ENCODE assay signal across 20 mouse cellular contexts in the genomic region with DNA sequence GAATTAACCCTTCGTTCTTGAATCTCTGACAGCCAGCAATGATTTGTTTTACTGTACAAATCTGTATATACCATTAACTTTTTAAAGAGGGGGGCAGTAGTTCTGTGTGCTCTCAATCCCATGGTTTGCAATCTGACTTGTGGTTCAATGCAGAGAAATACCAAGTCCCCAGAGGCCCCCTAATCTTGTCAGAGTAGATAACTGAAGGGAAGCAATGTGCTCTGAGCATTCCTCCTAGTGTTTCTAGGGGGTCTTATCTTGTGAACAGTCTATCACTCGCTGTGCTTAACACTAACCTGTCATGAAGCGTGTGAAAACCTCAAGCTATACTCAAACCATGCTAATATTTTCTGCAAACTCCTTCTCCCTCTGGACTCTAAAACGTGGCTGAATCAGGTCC. TPM values are rescaled to one million over a fixed set of nuclear protein-coding genes. Genes with fewer than 3 reads are reported as not detected.
DNase-seq lines count a peak whose midpoint lies in the region; ATAC-seq and TF ChIP-seq lines count a peak whose summit lies in the region.
"Had no signal": no experiment of that assay in that cellular context is flagged by ENCODE, and none has a peak within 500 bp of the region (broad histone marks: within the 10 kb centered on the region; RNA-seq: fewer than 3 reads in every experiment).

No protein-coding gene starts in this region.

- TF ChIP-seq RAD21 in MEL (IDR thresholded peaks at IDR 0.05; ENCODE audit: low read depth, low read length), result no peak

- TF ChIP-seq EP300 in heart, adult 2 months (IDR thresholded peaks at IDR 0.05; ENCODE audit: insufficient read depth, low read depth, low read length), result no peak
- no peak for TF ChIP-seq EP300 in MEL (IDR thresholded peaks at IDR 0.05; ENCODE audit: low read depth in 1 of 2, low read length in 2 of 2)

- no peaks in the 10 kb centered on the region for H3K79me2 ChIP-seq in heart, adult 2 months (replicated peaks; ENCODE audit: control insufficient read depth, insufficient read depth, low read length)
- no peaks in the 10 kb centered on the region for H3K79me2 ChIP-seq in MEL (ENCODE audit: control insufficient read depth, insufficient read depth, low read length, poor library complexity)

- no peak for TF ChIP-seq POLR2A in heart, adult 2 months (IDR thresholded peaks at IDR 0.05; ENCODE audit: insufficient read depth, low read depth, low read length)
- no peak for TF ChIP-seq POLR2A in MEL (IDR thresholded peaks at IDR 0.05; ENCODE audit: control insufficient read depth in 1 of 2, insufficient read depth in 1 of 2, low read depth in 1 of 2, low read length in 2 of 2, poor library complexity in 1 of 2)

- peak overlapping the region; percentile 78 for H3K27ac ChIP-seq in heart, embryonic 11.5 days (ENCODE audit: low read depth, low read length)
- H3K27ac ChIP-seq in heart, embryonic 15.5 days, result peak overlapping the region; percentile 46
- no peak overlapping the region for H3K27ac ChIP-seq in heart, adult 2 months
- H3K27ac ChIP-seq in MEL (ENCODE audit: control insufficient read depth, low read depth, low read length), result no peak overlapping the region
- no peak overlapping the region for H3K27ac ChIP-seq in forebrain, embryonic 16.5 days (ENCODE audit: low read length)
- H3K27ac ChIP-seq: embryonic facial prominence, embryonic 13.5 days; forebrain, embryonic 12.5 days; gastrocnemius, adult 2 months; hindbrain, embryonic 15.5 days had no signal

- peaks cover 6% of the 10 kb centered on the region for H3K27me3 ChIP-seq in heart, embryonic 11.5 days (ENCODE audit: control insufficient read depth, insufficient read depth, low read length)
- no peaks in the 10 kb centered on the region for H3K27me3 ChIP-seq in heart, embryonic 15.5 days
- no peaks in the 10 kb centered on the region for H3K27me3 ChIP-seq in heart, adult 2 months (ENCODE audit: control insufficient read depth, insufficient read depth, low read length)
- H3K27me3 ChIP-seq in MEL (ENCODE audit: control insufficient read depth in 1 of 2, insufficient read depth in 2 of 2, low read length in 2 of 2), result peaks cover 0 to 2% of the 10 kb centered on the region in 2 experiments; a peak in 2 of 4 replicates
- no peaks in the 10 kb centered on the region for H3K27me3 ChIP-seq in forebrain, embryonic 16.5 days (replicated peaks; ENCODE audit: control insufficient read depth, insufficient read depth, low read length)
- H3K27me3 ChIP-seq: embryonic facial prominence, embryonic 13.5 days; forebrain, embryonic 12.5 days; hindbrain, embryonic 15.5 days had no signal

- peak overlapping the region; percentile 26 for H3K4me3 ChIP-seq in heart, embryonic 11.5 days (ENCODE audit: low read depth, low read length)
- 0 out of 2 replicates have a peak overlapping the region, but pooled peaks have one; percentile 6 for H3K4me3 ChIP-seq in heart, embryonic 15.5 days
- H3K4me3 ChIP-seq in heart, adult 2 months, result no peak overlapping the region
- H3K4me3 ChIP-seq in MEL (ENCODE audit: control insufficient read depth in 1 of 2, insufficient read depth in 1 of 2, low read depth in 2 of 2, low read length in 2 of 2), result no peak overlapping the region
- H3K4me3 ChIP-seq in forebrain, embryonic 16.5 days (replicated peaks; ENCODE audit: low read length), result no peak overlapping the region
- H3K4me3 ChIP-seq: embryonic facial prominence, embryonic 13.5 days; forebrain, embryonic 12.5 days; gastrocnemius, adult 2 months; hindbrain, embryonic 15.5 days had no signal

- H3K4me1 ChIP-seq in heart, embryonic 11.5 days (ENCODE audit: control insufficient read depth, insufficient read depth, low read length), result peaks cover 23% of the 10 kb centered on the region
- peaks cover 30% of the 10 kb centered on the region for H3K4me1 ChIP-seq in heart, embryonic 15.5 days (replicated peaks)
- no peaks in the 10 kb centered on the region for H3K4me1 ChIP-seq in heart, adult 2 months (ENCODE audit: control insufficient read depth, insufficient read depth, low read length)
- H3K4me1 ChIP-seq in MEL (ENCODE audit: control insufficient read depth in 1 of 2, insufficient read depth in 2 of 2, low read length in 2 of 2), result no peaks in the 10 kb centered on the region
- H3K4me1 ChIP-seq in forebrain, embryonic 16.5 days (replicated peaks; ENCODE audit: control insufficient read depth, insufficient read depth, low read length), result no peaks in the 10 kb centered on the region
- H3K4me1 ChIP-seq: embryonic facial prominence, embryonic 13.5 days; hindbrain, embryonic 15.5 days had no signal

- WGBS in heart, embryonic 11.5 days (ENCODE audit: insufficient replicate concordance), result 18% methylated on average over 4 of the region's 4 CpGs
- WGBS in heart, embryonic 15.5 days, result 23% methylated on average over 4 of the region's 4 CpGs
- WGBS in heart, adult 2 months, result 48% methylated on average over 4 of the region's 4 CpGs
- 91% methylated on average over 4 of the region's 4 CpGs for WGBS in forebrain, embryonic 16.5 days

- no peak for TF ChIP-seq CTCF in heart, adult 2 months (IDR thresholded peaks at IDR 0.05)
- TF ChIP-seq CTCF in MEL (IDR thresholded peaks at IDR 0.05 in 2 of 3, conservative IDR thresholded peaks at IDR 0.05 in 1 of 3; ENCODE audit: control insufficient read depth in 1 of 3, insufficient read depth in 1 of 3, low read depth in 2 of 3, low read length in 3 of 3, poor library complexity in 1 of 3, severe bottlenecking in 1 of 3), result no peak

- intact Hi-C loops in heart, adult 2 months (cut with DNase I), result no loop called here

- H3K36me3 ChIP-seq in heart, embryonic 11.5 days (ENCODE audit: control insufficient read depth, insufficient read depth, low read length), result no peaks in the 10 kb centered on the region
- no peaks in the 10 kb centered on the region for H3K36me3 ChIP-seq in heart, embryonic 15.5 days
- H3K36me3 ChIP-seq in heart, adult 2 months (ENCODE audit: control insufficient read depth, insufficient read depth, low read length), result no peaks in the 10 kb centered on the region
- no peaks in the 10 kb centered on the region; a peak in 1 of 4 replicates for H3K36me3 ChIP-seq in MEL (ENCODE audit: control insufficient read depth in 1 of 2, insufficient read depth in 2 of 2, low read length in 2 of 2)
- no peaks in the 10 kb centered on the region for H3K36me3 ChIP-seq in forebrain, embryonic 16.5 days (ENCODE audit: control insufficient read depth, insufficient read depth)
- H3K36me3 ChIP-seq: embryonic facial prominence, embryonic 13.5 days; forebrain, embryonic 12.5 days; hindbrain, embryonic 15.5 days had no signal

- no peak overlapping the region; the same call in 1 of the 2 replicates for H3K9ac ChIP-seq in heart, embryonic 11.5 days (ENCODE audit: low read depth, low read length)
- no peak overlapping the region for H3K9ac ChIP-seq in heart, embryonic 15.5 days
- H3K9ac ChIP-seq in heart, adult 2 months (ENCODE audit: low read depth, low read length), result no peak overlapping the region
- H3K9ac ChIP-seq in MEL (ENCODE audit: control insufficient read depth, low read depth, low read length, poor library complexity, severe bottlenecking), result no peak overlapping the region
- no peak overlapping the region for H3K9ac ChIP-seq in forebrain, embryonic 16.5 days (replicated peaks; ENCODE audit: low read depth, low read length)
- H3K9ac ChIP-seq: embryonic facial prominence, embryonic 13.5 days; forebrain, embryonic 12.5 days; hindbrain, embryonic 15.5 days had no signal

- H3K4me2 ChIP-seq in heart, embryonic 11.5 days, result peak overlapping the region; percentile 54
- H3K4me2 ChIP-seq in heart, embryonic 15.5 days, result peak overlapping the region; percentile 48
- no peak overlapping the region for H3K4me2 ChIP-seq in forebrain, embryonic 16.5 days (ENCODE audit: low read length)
- H3K4me2 ChIP-seq: embryonic facial prominence, embryonic 13.5 days; forebrain, embryonic 12.5 days; hindbrain, embryonic 15.5 days had no signal

- no peaks in the 10 kb centered on the region for H3K9me3 ChIP-seq in heart, embryonic 11.5 days (replicated peaks; ENCODE audit: control insufficient read depth, low read length)
- no peaks in the 10 kb centered on the region for H3K9me3 ChIP-seq in heart, embryonic 15.5 days (replicated peaks)
- H3K9me3 ChIP-seq in MEL (replicated peaks; ENCODE audit: insufficient read depth, low read length), result no peaks in the 10 kb centered on the region
- no peaks in the 10 kb centered on the region for H3K9me3 ChIP-seq in forebrain, embryonic 16.5 days (ENCODE audit: control insufficient read depth, low read length)
- H3K9me3 ChIP-seq: embryonic facial prominence, embryonic 13.5 days; forebrain, embryonic 12.5 days; hindbrain, embryonic 15.5 days had no signal

- ATAC-seq in heart, embryonic 11.5 days (replicated peaks; ENCODE audit: insufficient number of reproducible peaks, low FRiP score, low TSS enrichment), result 0 out of 2 replicates have a peak, but pooled peaks have one; percentile 63
- peak; percentile 16; the same call in 1 of the 2 replicates for ATAC-seq in heart, embryonic 15.5 days (replicated peaks; ENCODE audit: insufficient number of reproducible peaks, insufficient read depth, low FRiP score, low read depth)
- 0 out of 2 replicates have a peak, but pooled peaks have one; percentile 17 for ATAC-seq in megakaryocyte-erythroid progenitor cell, adult 5-6 weeks (replicated peaks; ENCODE audit: low FRiP score, low TSS enrichment, poor library complexity, severe bottlenecking)
- ATAC-seq in forebrain, embryonic 16.5 days, result no peak
- ATAC-seq: intestine, embryonic 16.5 days had no signal

- no peak for DNase-seq in heart, adult 9 months (ENCODE audit: low spot score in 2 of 2)
- no peak for DNase-seq in heart, adult 2 months
- DNase-seq in MEL (ENCODE audit: low read depth, low spot score), result peak; percentile 25
- DNase-seq: adrenal gland, adult 2 months; adrenal gland, postnatal 25 days; cerebellum, adult 18-20 months; cerebellum, adult 9-11 months; cerebellum, postnatal 36 days; gastrocnemius, adult 2 months; gastrocnemius, postnatal 25 days; heart, postnatal 10 days; kidney, adult 2 months had no signal

TF ChIP-seq in MEL, 35 proteins besides CTCF, POLR2A, EP300 and RAD21:
- 0 out of 2 replicates have a peak, but pooled peaks have one; percentile 54 for TF ChIP-seq RCOR1 (IDR thresholded peaks at IDR 0.05; ENCODE audit: low read depth, low read length)
- TF ChIP-seq E2F4 (IDR thresholded peaks at IDR 0.05; ENCODE audit: borderline replicate concordance, low read depth, low read length), result no peak

RNA-seq across cellular contexts. Expression of gene Pdlim5, which starts 34.6 kb away (rescaled TPM):
- polyA plus RNA-seq in heart, embryonic 11.5 days (2014; fragmentation: Nextera tagmentation; extraction: Ambion mirVana), result 240 and 257 TPM in 2 replicates
- polyA plus RNA-seq in heart, embryonic 15.5 days (2015; fragmentation: Nextera tagmentation; extraction: Ambion mirVana), result 180 and 220 TPM in 2 replicates
- 100 to 1,000 TPM; 609 to 668 TPM for total RNA-seq in heart, adult 2 months (2021)
- 508 and 956 TPM in 2 replicates for polyA plus RNA-seq in heart, adult 2 months (2012; rRNA removed)
- 6.7 and 8.7 TPM in 2 replicates for total RNA-seq in MEL (2012; rRNA removed)
- polyA plus RNA-seq in MEL (2012; ENCODE audit: insufficient read depth in 1 of 2, insufficient read length in 2 of 2, low read depth in 1 of 2, low replicate concordance in 2 of 2, missing spikeins in 1 of 2), result 1 to 10 TPM in 1 of 2 experiments, not detected in 1; 9.9 TPM
- 20.0 and 24.0 TPM in 2 replicates for total RNA-seq in megakaryocyte-erythroid progenitor cell, adult 5-6 weeks (2014; fragmentation: Nextera tagmentation)
- 13.2 and 17.9 TPM in 2 replicates for total RNA-seq in megakaryocyte-erythroid progenitor cell, adult 5-6 weeks (2017)
- polyA plus RNA-seq in forebrain, embryonic 16.5 days (2015; fragmentation: Nextera tagmentation; extraction: Ambion mirVana), result 10.0 and 11.5 TPM in 2 replicates

Comparison
In these comparisons a context has a peak if more than half of its experiments do, and no peak if none do; other contexts are left out.
1. H3K27ac ChIP-seq: peak in heart, embryonic 11.5 days (single experiment) and heart, embryonic 15.5 days (single experiment); none in heart, adult 2 months (single experiment), MEL (single experiment) and forebrain, embryonic 16.5 days (single experiment).
2. H3K4me3 ChIP-seq: peak in heart, embryonic 11.5 days (single experiment) and heart, embryonic 15.5 days (single experiment); none in heart, adult 2 months (single experiment), MEL (0 of 2) and forebrain, embryonic 16.5 days (single experiment).
3. RNA of gene Pdlim5, which starts 34.6 kb away (polyA plus RNA-seq): 508 to 956 TPM in heart, adult 2 months, 240 to 257 TPM in heart, embryonic 11.5 days and 180 to 220 TPM in heart, embryonic 15.5 days; 10.0 to 11.5 TPM in forebrain, embryonic 16.5 days and 9.9 TPM in MEL; every median in the first group is over 10 times any median in the second.